Mouse (Mus musculus): ENCODE data around the gene Myrfl.

The Myrfl gene

GRCm38 (mm10) chr10:116896336-116897177 lies at the start of gene Myrfl:
TSS of gene Myrfl (minus strand) at chr10:116896919.
- DNase-seq (ENCODE audit: low read depth): no peak

GRCm38 (mm10) chr10:116944940-116945339 lies 48.2 kb upstream of the Myrfl start:
- no peak for DNase-seq (ENCODE audit: low read depth)

GRCm38 (mm10) chr10:116944144-116944543 lies 47.4 kb upstream of the Myrfl start:
- peak; percentile 35 for DNase-seq (ENCODE audit: low read depth)

- DNase-seq (ENCODE audit: low read depth): peak; percentile 48
Observed at GRCm38 (mm10) chr10:116943025-116943424, 46.3 kb upstream of the Myrfl start.

- DNase-seq (ENCODE audit: low read depth): no peak
Observed at GRCm38 (mm10) chr10:116935028-116935427, 38.3 kb upstream of the Myrfl start.

GRCm38 (mm10) chr10:116933794-116934193 lies 37.1 kb upstream of the Myrfl start:
- no peak for DNase-seq (ENCODE audit: low read depth)

- DNase-seq (ENCODE audit: low read depth): no peak
Observed at GRCm38 (mm10) chr10:116932418-116932817, 35.7 kb upstream of the Myrfl start.

- peak; percentile 41 for DNase-seq (ENCODE audit: low read depth)
Observed at GRCm38 (mm10) chr10:116931497-116932179, 34.9 kb upstream of the Myrfl start.

- no peak for DNase-seq (ENCODE audit: low read depth)
Observed at GRCm38 (mm10) chr10:116930936-116931335, 34.2 kb upstream of the Myrfl start.

- DNase-seq (ENCODE audit: low read depth): no peak
Observed at GRCm38 (mm10) chr10:116930506-116930905, 33.8 kb upstream of the Myrfl start.

- DNase-seq (ENCODE audit: low read depth): no peak
Observed at GRCm38 (mm10) chr10:116928826-116929225, 32.1 kb upstream of the Myrfl start.

- no peak for DNase-seq (ENCODE audit: low read depth)
Observed at GRCm38 (mm10) chr10:116926428-116927113, 29.9 kb upstream of the Myrfl start.

GRCm38 (mm10) chr10:116923651-116924495 lies 27.2 kb upstream of the Myrfl start:
- DNase-seq (ENCODE audit: low read depth): no peak

- no peak for DNase-seq (ENCODE audit: low read depth)
Observed at GRCm38 (mm10) chr10:116922161-116922560, 25.4 kb upstream of the Myrfl start.

- no peak for DNase-seq (ENCODE audit: low read depth)
Observed at GRCm38 (mm10) chr10:116921416-116921815, 24.7 kb upstream of the Myrfl start.

GRCm38 (mm10) chr10:116920641-116921040 lies 23.9 kb upstream of the Myrfl start:
- DNase-seq (ENCODE audit: low read depth): no peak

GRCm38 (mm10) chr10:116919368-116920317 lies 22.9 kb upstream of the Myrfl start:
- no peak for DNase-seq (ENCODE audit: low read depth)

- no peak for DNase-seq (ENCODE audit: low read depth)
Observed at GRCm38 (mm10) chr10:116916581-116916980, 19.9 kb upstream of the Myrfl start.

GRCm38 (mm10) chr10:116915286-116915685 lies 18.6 kb upstream of the Myrfl start:
- no peak for DNase-seq (ENCODE audit: low read depth)

GRCm38 (mm10) chr10:116914586-116914985 lies 17.9 kb upstream of the Myrfl start:
- DNase-seq (ENCODE audit: low read depth): peak; percentile 48

All from NIH3T3 (cell line).